Mouse (Mus musculus) myocyte (in vitro differentiated cells): Measurements from ENCODE around the gene Aamp.

Experiments
- CEBPB ChIP-seq: IDR thresholded peaks from 2 replicates; pipeline ENCODE4 v1.6.1; 2011; ENCODE audit warnings: mild to moderate bottlenecking, moderate library complexity; ENCODE audit not compliant: poor library complexity, insufficient read depth, severe bottlenecking
- E2F4 ChIP-seq: IDR thresholded peaks from one replicate; pipeline ENCODE4 v1.6.1; 2011; ENCODE audit warnings: mild to moderate bottlenecking, control low read depth, moderate library complexity; ENCODE audit not compliant: insufficient read depth
- MAX ChIP-seq: IDR thresholded peaks from one replicate; pipeline ENCODE4 v1.6.1; 2011; ENCODE audit warnings: low read depth, mild to moderate bottlenecking, control low read depth
- MYOD1 ChIP-seq, 3 experiments: IDR thresholded peaks; one replicate each; pipeline ENCODE4 v1.6.1; 2011; ENCODE audit warnings: control low read depth in 2 of 3, low read depth in 2 of 3, mild to moderate bottlenecking in 2 of 3, moderate library complexity in 1 of 3; ENCODE audit not compliant: insufficient read length in 2 of 3, control insufficient read depth in 1 of 3
- MYOG ChIP-seq, 3 experiments: IDR thresholded peaks; one replicate each; pipeline ENCODE4 v1.6.1; 2011; ENCODE audit warnings: control low read depth in 2 of 3, low read depth in 2 of 3, mild to moderate bottlenecking in 2 of 3; ENCODE audit not compliant: insufficient read length in 2 of 3, control insufficient read depth in 1 of 3, insufficient read depth in 1 of 3
- POLR2A ChIP-seq: IDR thresholded peaks from one replicate; pipeline ENCODE4 v1.6.1; 2011; ENCODE audit warnings: low read depth, mild to moderate bottlenecking, control low read depth, moderate library complexity; ENCODE audit not compliant: insufficient read length
- POLR2AphosphoS2 ChIP-seq: IDR thresholded peaks from one replicate; pipeline ENCODE4 v1.6.1; 2011; ENCODE audit warnings: low read depth, control low read depth; ENCODE audit not compliant: insufficient read length
- REST ChIP-seq: IDR thresholded peaks from one replicate; pipeline ENCODE4 v1.6.1; 2011; ENCODE audit warnings: mild to moderate bottlenecking, control low read depth, moderate library complexity; ENCODE audit not compliant: insufficient read depth, insufficient read length
- SRF ChIP-seq: IDR thresholded peaks from one replicate; pipeline ENCODE4 v1.6.1; 2011; ENCODE audit warnings: low read depth; ENCODE audit not compliant: control insufficient read depth, insufficient read length
- TCF12 ChIP-seq: IDR thresholded peaks from one replicate; pipeline ENCODE4 v1.6.1; 2011; ENCODE audit warnings: mild to moderate bottlenecking, control low read depth; ENCODE audit not compliant: poor library complexity, insufficient read depth, severe bottlenecking
- TCF3 ChIP-seq: IDR thresholded peaks from one replicate; pipeline ENCODE4 v1.6.1; 2011; ENCODE audit warnings: low read depth, control low read depth; ENCODE audit not compliant: insufficient read length
- USF1 ChIP-seq: IDR thresholded peaks from one replicate; pipeline ENCODE4 v1.6.1; 2011; ENCODE audit warnings: low read depth, mild to moderate bottlenecking, control low read depth, moderate library complexity

DNA sequence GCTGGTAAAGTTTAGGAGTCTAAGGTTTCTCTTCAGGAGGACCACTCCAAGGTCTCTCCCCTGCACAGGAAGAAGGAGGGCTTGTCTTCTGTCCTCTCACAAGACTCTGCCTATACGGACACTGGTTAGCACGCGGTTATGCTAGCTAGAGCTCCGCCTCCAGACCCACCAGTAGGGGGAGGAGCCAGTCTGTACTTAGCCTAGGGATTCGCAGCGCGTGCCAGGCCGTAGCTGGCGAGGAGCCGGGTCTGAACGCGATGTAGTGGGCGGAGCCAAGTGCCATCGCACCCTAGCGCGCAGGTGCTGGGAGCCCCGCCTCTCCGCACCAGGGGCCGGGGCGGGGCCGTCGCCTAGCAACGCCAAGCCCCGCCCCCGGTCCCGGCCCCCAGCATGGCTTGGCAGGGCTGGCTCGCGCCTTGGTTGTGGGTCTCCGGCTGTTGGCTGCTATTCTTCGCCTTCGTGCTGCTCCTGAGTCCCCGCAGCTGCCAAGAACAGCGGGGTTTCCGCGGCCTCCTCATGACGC lies 47.8 kb upstream of the Aamp start:
- TF ChIP-seq REST (no peak), MAX (no peak), CEBPB (no peak), POLR2A (peak; percentile 58), USF1 (no peak), E2F4 (no peak), TCF3 (no peak), POLR2AphosphoS2 (no peak), SRF (no peak), MYOG (IDR thresholded peaks at IDR 0.05; ENCODE audit: control insufficient read depth in 1 of 3, insufficient read depth in 1 of 3, insufficient read length in 2 of 3, low read depth in 2 of 3) (peak in 2 of 3 experiments; percentile 43 to 78), MYOD1 (IDR thresholded peaks at IDR 0.05; ENCODE audit: control insufficient read depth in 1 of 3, insufficient read length in 2 of 3, low read depth in 2 of 3) (peak in 2 of 3 experiments; percentile 26 to 56), TCF12 (no peak)
